Mouse (Mus musculus) forebrain, embryonic 11.5 days (tissue): ENCODE data around the gene Tesc. TPM values are rescaled to one million over a fixed set of nuclear protein-coding genes. Genes with fewer than 3 reads are reported as not detected.

ENCODE experiments used
- ATAC-seq: fragments of 200-750 bp; cut with Nextera tagmentation; replicated peaks from 2 replicates; pipeline ENCODE4 v1.8.0; 2017; ENCODE audit warnings: moderate TSS enrichment; ENCODE audit not compliant: low FRiP score
- DNase-seq: peaks from one replicate; pipeline ENCODE4 v3.0.0-alpha.2; 2017; ENCODE audit warnings: low spot score
- H3K27ac ChIP-seq: fragments of 300-500 bp; sonication (generic); 2 replicates; pipeline ENCODE4 v1.5.1; 2014; ENCODE audit warnings: low read depth, low read length
- H3K27me3 ChIP-seq: fragments of 300-500 bp; sonication (generic); 2 replicates; pipeline ENCODE4 v1.6.1; 2014; ENCODE audit warnings: mild to moderate bottlenecking, low read length, mixed read lengths; ENCODE audit not compliant: control insufficient read depth, insufficient read depth
- H3K36me3 ChIP-seq: fragments of 300-500 bp; sonication (generic); 2 replicates; pipeline ENCODE4 v1.6.1; 2014; ENCODE audit warnings: mild to moderate bottlenecking, low read length, moderate library complexity, mixed read lengths; ENCODE audit not compliant: control insufficient read depth, insufficient read depth
- H3K4me1 ChIP-seq: fragments of 300-500 bp; sonication (generic); replicated peaks from 2 replicates; pipeline ENCODE4 v1.6.1; 2014; ENCODE audit warnings: low read length, mixed read lengths; ENCODE audit not compliant: control insufficient read depth, insufficient read depth
- H3K4me2 ChIP-seq: fragments of 300-500 bp; sonication (generic); 2 replicates; pipeline ENCODE4 v1.6.1; 2014; ENCODE audit warnings: low read depth, mild to moderate bottlenecking, low read length, moderate library complexity, mixed read lengths; ENCODE audit not compliant: severe bottlenecking
- H3K4me3 ChIP-seq: fragments of 300-500 bp; sonication (generic); 2 replicates; pipeline ENCODE4 v1.5.1; 2014; ENCODE audit warnings: low read depth, low read length
- H3K9ac ChIP-seq: fragments of 300-500 bp; sonication (generic); 2 replicates; pipeline ENCODE4 v1.6.1; 2014; ENCODE audit warnings: low read length
- H3K9me3 ChIP-seq: fragments of 300-500 bp; sonication (generic); 2 replicates; pipeline ENCODE4 v1.6.1; 2016; ENCODE audit warnings: low read length, mixed read lengths; ENCODE audit not compliant: control insufficient read depth
- WGBS: fragments of 180-500 bp; shearing (Covaris S2); extraction: QIAGEN DNeasy Blood & Tissue Kit; methylation state at CpG from one replicate; pipeline ENCODE4 v1.1.7; 2014; 5-methylcytosine and 5-hydroxymethylcytosine counted together
- polyA plus RNA-seq: library from polyadenylated mRNA; unstranded; fragments of >200 nt; fragmentation: Nextera tagmentation; extraction: Ambion mirVana; gene quantifications from 2 replicates; pipeline ENCODE4 v1.2.1, GENCODE M21; 2014

Tesc gene
- polyA plus RNA-seq, 1 experiment from 2014 or later, result 1.8 TPM

DNA sequence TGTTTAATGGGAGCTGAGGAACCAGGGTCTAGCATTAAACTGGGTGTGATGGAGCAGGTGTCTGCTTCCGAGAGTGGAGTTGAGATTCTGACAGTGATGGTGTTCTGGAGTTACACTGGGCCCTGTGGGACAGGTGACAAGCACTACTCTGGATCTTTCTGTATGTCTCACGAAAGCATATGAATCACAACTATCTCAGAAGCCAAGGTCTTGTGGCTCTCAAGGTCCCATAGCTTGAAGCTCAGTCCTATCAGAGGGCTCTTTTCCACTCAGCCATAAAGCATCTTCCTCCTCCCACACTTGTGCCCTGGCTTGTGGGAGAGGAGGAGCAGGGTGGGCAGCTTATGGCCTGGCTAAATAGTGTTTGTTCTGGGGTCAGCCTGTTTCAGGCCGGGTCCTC, 36.6 kb upstream of the Tesc start:
- no peak overlapping the region for H3K4me3 ChIP-seq
- DNase-seq (no peak), ATAC-seq (no peak)
- 87% methylated on average over 3 of the region's 3 CpGs for WGBS
- no peak overlapping the region for H3K9ac ChIP-seq
- no peaks in the 10 kb centered on the region for H3K27me3 ChIP-seq
- H3K9me3 ChIP-seq, result no peaks in the 10 kb centered on the region
- peaks cover 34% of the 10 kb centered on the region; the same call in 1 of the 2 replicates for H3K36me3 ChIP-seq
- no peak overlapping the region for H3K27ac ChIP-seq
- no peak overlapping the region for H3K4me2 ChIP-seq
- H3K4me1 ChIP-seq, result no peaks in the 10 kb centered on the region

DNA sequence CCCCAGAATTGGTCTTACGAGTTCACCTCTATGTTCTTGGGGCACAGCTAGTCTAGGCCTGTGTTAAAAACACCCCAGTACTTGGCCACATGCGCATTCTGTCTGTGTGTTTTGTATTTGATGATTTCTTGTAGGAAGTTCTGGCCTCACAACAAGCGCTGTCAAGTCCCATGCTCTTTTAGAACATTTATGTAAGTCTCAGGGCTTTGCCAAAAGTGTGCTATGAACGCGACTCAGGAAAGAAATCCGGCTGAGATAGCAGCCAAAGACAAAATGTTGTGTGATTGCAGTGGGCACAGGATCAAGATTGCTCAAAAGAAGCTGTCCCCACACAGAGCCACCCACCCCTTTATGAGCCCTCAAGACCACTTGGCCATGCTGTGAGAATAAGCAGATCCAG, 34.0 kb upstream of the Tesc start:
- no peaks in the 10 kb centered on the region for H3K4me1 ChIP-seq
- WGBS, result 95% methylated on average over 6 of the region's 6 CpGs
- H3K27ac ChIP-seq, result no peak overlapping the region
- H3K4me3 ChIP-seq, result no peak overlapping the region
- ATAC-seq (no peak), DNase-seq (no peak)
- H3K36me3 ChIP-seq, result peaks cover 48% of the 10 kb centered on the region; the same call in 1 of the 2 replicates
- no peaks in the 10 kb centered on the region for H3K27me3 ChIP-seq
- no peak overlapping the region for H3K4me2 ChIP-seq
- H3K9ac ChIP-seq, result no peak overlapping the region
- no peaks in the 10 kb centered on the region for H3K9me3 ChIP-seq

DNA sequence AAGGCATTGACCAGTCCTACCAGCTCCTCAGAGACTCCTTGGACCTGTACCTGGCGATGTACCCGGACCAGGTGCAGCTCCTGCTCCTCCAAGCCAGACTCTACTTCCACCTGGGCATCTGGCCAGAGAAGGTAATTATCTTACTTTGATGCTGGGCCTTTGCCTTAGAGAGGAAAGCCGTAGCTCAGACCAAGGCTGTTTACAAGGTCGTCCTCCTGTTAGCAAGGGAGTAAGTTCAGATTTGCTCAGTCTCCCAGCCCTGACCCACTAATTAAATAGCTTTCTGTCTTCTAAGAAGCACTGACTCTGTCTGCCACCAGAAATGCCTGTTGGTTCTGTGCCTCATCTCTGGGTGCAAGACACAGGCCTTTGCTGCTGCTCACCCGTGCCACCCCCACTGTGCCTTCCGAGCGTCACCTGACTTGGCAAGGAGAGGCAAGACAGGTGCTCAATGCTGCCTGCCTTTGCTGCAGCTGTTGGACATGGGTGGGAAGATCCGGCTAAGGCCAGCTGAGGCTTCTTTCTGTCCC, 32.1 kb upstream of the Tesc start:
- 93% methylated on average over 8 of the region's 8 CpGs for WGBS
- H3K9me3 ChIP-seq, result no peaks in the 10 kb centered on the region
- no peak overlapping the region for H3K4me3 ChIP-seq
- H3K9ac ChIP-seq, result no peak overlapping the region
- H3K27ac ChIP-seq, result no peak overlapping the region
- H3K36me3 ChIP-seq, result peaks cover 50% of the 10 kb centered on the region
- H3K4me1 ChIP-seq, result no peaks in the 10 kb centered on the region
- no peaks in the 10 kb centered on the region for H3K27me3 ChIP-seq
- no peak for ATAC-seq
- DNase-seq, result no peak
- H3K4me2 ChIP-seq, result no peak overlapping the region

DNA sequence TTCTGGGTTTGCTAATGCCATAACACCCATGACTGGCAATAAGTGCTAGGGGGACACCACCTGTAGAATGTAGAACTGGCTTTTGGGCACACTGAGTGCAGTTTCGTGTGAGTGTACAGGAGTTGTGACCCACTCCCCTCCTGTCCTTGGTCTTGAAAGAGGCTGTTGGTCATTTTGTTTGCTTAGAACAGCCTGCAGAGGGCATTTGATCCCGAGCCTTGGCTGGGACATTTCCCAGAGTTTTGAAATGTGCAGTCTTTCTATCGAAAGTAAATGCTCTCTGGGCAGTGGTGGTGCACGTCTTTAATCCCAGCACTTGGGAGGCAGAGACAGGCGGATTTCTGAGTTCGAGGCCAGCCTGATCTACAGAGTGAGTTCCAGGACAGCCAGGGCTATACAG, 31.6 kb upstream of the Tesc start:
- Histone ChIP-seq H3K9me3 (no peaks in the 10 kb centered on the region), H3K4me3 (no peak overlapping the region), H3K27ac (no peak overlapping the region), H3K4me1 (no peaks in the 10 kb centered on the region), H3K9ac (no peak overlapping the region), H3K36me3 (peaks cover 47% of the 10 kb centered on the region), H3K4me2 (no peak overlapping the region), H3K27me3 (no peaks in the 10 kb centered on the region)
- ATAC-seq (no peak), DNase-seq (no peak)
- WGBS, result 94% methylated on average over 6 of the region's 6 CpGs

DNA sequence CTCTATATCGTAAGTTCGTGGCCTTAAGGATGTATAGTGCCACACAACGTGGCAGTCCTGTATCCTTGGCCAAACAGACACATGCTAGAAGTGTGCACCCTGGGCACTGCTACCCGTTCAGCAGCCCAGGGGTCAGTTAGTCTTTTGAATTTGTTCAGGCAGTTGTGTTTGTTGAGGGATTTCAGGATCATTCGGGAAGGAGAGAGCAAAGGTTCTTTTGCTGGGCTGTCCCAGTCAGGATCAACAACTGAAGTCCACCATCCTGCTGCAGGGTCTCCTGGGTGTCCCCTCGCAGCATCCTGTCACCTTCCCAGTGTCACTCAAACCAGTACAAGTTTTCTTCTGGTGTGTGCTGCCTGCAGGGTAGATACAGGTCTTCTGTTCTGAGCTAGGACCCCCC, 31.0 kb upstream of the Tesc start:
- H3K9ac ChIP-seq, result no peak overlapping the region
- H3K4me3 ChIP-seq, result no peak overlapping the region
- H3K27ac ChIP-seq, result no peak overlapping the region
- no peak for ATAC-seq
- no peaks in the 10 kb centered on the region for H3K9me3 ChIP-seq
- peaks cover 46% of the 10 kb centered on the region for H3K36me3 ChIP-seq
- 89% methylated on average over 6 of the region's 6 CpGs for WGBS
- DNase-seq, result no peak
- no peaks in the 10 kb centered on the region for H3K27me3 ChIP-seq
- H3K4me1 ChIP-seq, result no peaks in the 10 kb centered on the region
- no peak overlapping the region for H3K4me2 ChIP-seq

DNA sequence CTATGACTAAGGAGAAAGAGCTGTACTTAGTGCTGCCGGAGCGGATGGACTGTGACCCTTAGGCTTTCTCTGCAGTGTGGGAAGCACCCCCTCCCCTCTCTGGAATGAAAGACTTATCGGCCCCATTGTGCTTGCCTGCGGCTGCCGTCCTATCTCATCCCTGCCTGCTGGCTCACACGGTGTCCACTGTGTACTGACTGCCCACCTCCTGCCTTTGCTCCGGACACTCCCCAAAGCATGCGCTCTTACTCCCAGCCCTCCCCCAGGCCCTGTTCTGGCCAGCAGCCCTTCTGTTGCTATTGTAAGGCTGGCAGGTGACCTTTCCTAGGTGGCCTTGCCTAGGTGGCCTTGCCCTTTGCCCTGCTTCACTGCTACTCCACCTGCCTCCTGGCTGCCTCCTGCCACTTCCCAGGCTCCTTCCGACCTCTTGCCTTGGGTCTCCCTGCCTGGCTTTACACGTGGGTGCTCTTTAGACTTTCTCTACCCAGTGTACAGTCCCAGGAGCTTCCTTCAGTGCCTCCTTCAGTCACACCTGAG, 30.0 kb upstream of the Tesc start:
- Histone ChIP-seq H3K9ac (no peak overlapping the region), H3K27me3 (no peaks in the 10 kb centered on the region), H3K4me1 (no peaks in the 10 kb centered on the region), H3K4me3 (no peak overlapping the region), H3K27ac (no peak overlapping the region), H3K9me3 (no peaks in the 10 kb centered on the region), H3K36me3 (peaks cover 52% of the 10 kb centered on the region), H3K4me2 (no peak overlapping the region)
- DNase-seq (no peak), ATAC-seq (no peak)
- WGBS, result 43% methylated on average over 10 of the region's 10 CpGs

DNA sequence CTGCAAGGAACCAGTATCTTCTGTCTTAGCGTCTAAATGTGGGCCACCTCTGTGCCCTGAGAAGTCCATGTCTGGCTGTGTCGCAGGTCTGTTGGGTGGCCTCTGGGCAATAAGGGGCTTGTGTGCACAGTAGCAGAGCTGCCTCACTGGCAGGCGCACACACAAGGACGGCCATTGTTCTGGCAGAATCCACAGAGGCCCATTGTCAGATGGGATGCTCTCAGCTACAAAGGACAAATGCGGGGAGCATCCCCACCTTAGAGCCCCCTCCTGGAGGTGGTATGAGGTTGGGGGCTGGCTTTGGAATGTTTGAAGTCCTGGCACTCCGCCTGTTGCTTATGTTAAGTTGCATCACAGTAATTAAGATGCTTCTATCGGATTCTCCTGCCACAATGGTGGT, 28.5 kb upstream of the Tesc start:
- H3K27ac ChIP-seq, result no peak overlapping the region
- H3K27me3 ChIP-seq, result no peaks in the 10 kb centered on the region
- ATAC-seq, result no peak
- no peak for DNase-seq
- no peak overlapping the region for H3K9ac ChIP-seq
- H3K4me2 ChIP-seq, result no peak overlapping the region
- no peaks in the 10 kb centered on the region for H3K9me3 ChIP-seq
- H3K4me1 ChIP-seq, result no peaks in the 10 kb centered on the region
- H3K36me3 ChIP-seq, result peaks cover 60% of the 10 kb centered on the region
- H3K4me3 ChIP-seq, result no peak overlapping the region
- 78% methylated on average over 7 of the region's 7 CpGs for WGBS

DNA sequence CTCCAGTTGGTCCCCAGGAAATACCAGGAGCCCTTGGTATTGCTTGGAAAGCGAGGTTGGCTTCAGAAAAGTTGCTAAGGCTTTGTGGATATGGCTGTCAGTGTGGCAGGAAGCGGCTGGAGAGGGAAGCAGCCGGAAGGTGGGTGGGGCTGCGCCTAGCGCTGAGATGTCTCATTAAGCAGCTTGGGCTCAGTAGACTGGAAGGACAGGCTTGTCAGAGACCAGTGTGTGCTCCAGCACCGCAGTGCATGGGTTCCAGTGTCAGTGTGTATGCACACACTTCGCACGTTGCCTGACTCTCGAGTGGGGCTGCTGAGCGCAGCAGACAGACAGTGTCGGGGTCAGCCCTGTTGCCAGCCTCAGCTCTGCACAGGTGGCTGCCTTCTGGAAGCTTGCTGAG, 28.0 kb upstream of the Tesc start:
- no peak overlapping the region for H3K4me2 ChIP-seq
- WGBS, result 89% methylated on average over 11 of the region's 11 CpGs
- no peaks in the 10 kb centered on the region for H3K27me3 ChIP-seq
- DNase-seq (no peak), ATAC-seq (no peak)
- H3K9me3 ChIP-seq, result no peaks in the 10 kb centered on the region
- no peaks in the 10 kb centered on the region for H3K4me1 ChIP-seq
- H3K4me3 ChIP-seq, result no peak overlapping the region
- no peak overlapping the region for H3K9ac ChIP-seq
- H3K36me3 ChIP-seq, result peaks cover 59% of the 10 kb centered on the region
- no peak overlapping the region for H3K27ac ChIP-seq

DNA sequence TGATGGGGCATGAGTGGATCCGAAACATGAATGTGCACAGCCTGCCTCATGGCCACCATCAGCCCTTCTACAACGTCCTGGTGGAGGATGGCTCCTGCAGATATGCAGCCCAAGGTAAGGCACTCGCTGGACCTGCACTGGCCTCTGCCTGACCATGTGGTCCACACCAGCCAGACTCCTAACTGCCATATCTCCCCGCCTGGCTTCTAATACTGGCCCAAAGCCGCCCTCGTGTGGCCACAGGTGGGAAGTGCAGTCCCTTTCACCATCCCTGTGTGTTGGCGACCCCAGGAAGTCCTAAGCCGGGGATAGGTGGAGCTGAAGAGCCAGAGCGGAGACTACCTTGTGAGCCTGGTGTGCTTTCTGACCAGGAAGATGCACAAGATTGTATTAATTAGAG, 25.5 kb upstream of the Tesc start:
- WGBS, result 35% methylated on average over 9 of the region's 9 CpGs
- Histone ChIP-seq H3K36me3 (peaks cover 38% of the 10 kb centered on the region), H3K27ac (no peak overlapping the region), H3K4me2 (no peak overlapping the region), H3K9ac (no peak overlapping the region), H3K4me1 (no peaks in the 10 kb centered on the region), H3K27me3 (no peaks in the 10 kb centered on the region), H3K9me3 (no peaks in the 10 kb centered on the region), H3K4me3 (no peak overlapping the region)
- 0 out of 2 replicates have a peak, but pooled peaks have one; percentile 16 for ATAC-seq
- DNase-seq, result peak; percentile 87
